Mouse (Mus musculus) thymus, postnatal 4 days (tissue): ENCODE measurements around the gene Spock2.
"Not testable (repeated sequence)": the region's sequence is repeated elsewhere in the genome, so short reads cannot be mapped to it uniquely, and the experiment has no call there.

ENCODE experiments used
- DNase-seq: peaks from one replicate; pipeline ENCODE4 v3.0.0; 2021

The Spock2 gene

GRCm38 (mm10) chr10:60108321-60109111 lies 2.5 kb downstream of the Spock2 start:
- no peak for DNase-seq

- DNase-seq, result no peak
Measured at GRCm38 (mm10) chr10:60109336-60109735, 3.3 kb downstream of the Spock2 start.

GRCm38 (mm10) chr10:60109989-60110388 lies 4.0 kb downstream of the Spock2 start:
- DNase-seq, result no peak

GRCm38 (mm10) chr10:60110908-60111475 lies 5.0 kb downstream of the Spock2 start:
- DNase-seq, result no peak

- no peak for DNase-seq
Measured at GRCm38 (mm10) chr10:60113965-60114690, 8.1 kb downstream of the Spock2 start.

GRCm38 (mm10) chr10:60115345-60116185 lies 9.5 kb downstream of the Spock2 start:
- DNase-seq, result peak; percentile 67

GRCm38 (mm10) chr10:60116997-60117396 lies 11.0 kb downstream of the Spock2 start:
- DNase-seq, result no peak

- DNase-seq, result no peak
Measured at GRCm38 (mm10) chr10:60118464-60118863, 12.4 kb downstream of the Spock2 start.

- DNase-seq, result no peak
Measured at GRCm38 (mm10) chr10:60120630-60121029, 14.6 kb downstream of the Spock2 start.

- DNase-seq, result peak; percentile 72
Measured at GRCm38 (mm10) chr10:60124078-60124477, 18.1 kb downstream of the Spock2 start.

GRCm38 (mm10) chr10:60125529-60126327 lies 19.7 kb downstream of the Spock2 start:
- DNase-seq, result peak; percentile 51

- DNase-seq, result no peak
Measured at GRCm38 (mm10) chr10:60128287-60128686, 22.3 kb downstream of the Spock2 start.

GRCm38 (mm10) chr10:60130504-60130903 lies 24.5 kb downstream of the Spock2 start:
- no peak for DNase-seq

GRCm38 (mm10) chr10:60133501-60133900 lies 27.5 kb downstream of the Spock2 start:
- no peak for DNase-seq

GRCm38 (mm10) chr10:60134201-60134600 lies 28.2 kb downstream of the Spock2 start:
- DNase-seq, result no peak

- DNase-seq, result not testable (repeated sequence)
Measured at GRCm38 (mm10) chr10:60136010-60136409, 30.0 kb downstream of the Spock2 start.

GRCm38 (mm10) chr10:60136935-60137334 lies 30.9 kb downstream of the Spock2 start:
- no peak for DNase-seq

GRCm38 (mm10) chr10:60138680-60139079 lies 32.7 kb downstream of the Spock2 start:
- no peak for DNase-seq

GRCm38 (mm10) chr10:60140751-60141150 lies 34.7 kb downstream of the Spock2 start:
- DNase-seq, result no peak

GRCm38 (mm10) chr10:60141656-60142160 lies 35.7 kb downstream of the Spock2 start:
- DNase-seq, result no peak

GRCm38 (mm10) chr10:60147510-60148047 lies 41.6 kb downstream of the Spock2 start:
- DNase-seq, result not testable (repeated sequence)
